Mouse (Mus musculus): Measurements from ENCODE around the gene Rft1. TPM values are rescaled to one million over a fixed set of nuclear protein-coding genes. Genes with fewer than 3 reads are reported as not detected.

The Rft1 gene
- polyA plus RNA-seq, 1 experiment from 2014 or later, result 14.0 TPM

DNA sequence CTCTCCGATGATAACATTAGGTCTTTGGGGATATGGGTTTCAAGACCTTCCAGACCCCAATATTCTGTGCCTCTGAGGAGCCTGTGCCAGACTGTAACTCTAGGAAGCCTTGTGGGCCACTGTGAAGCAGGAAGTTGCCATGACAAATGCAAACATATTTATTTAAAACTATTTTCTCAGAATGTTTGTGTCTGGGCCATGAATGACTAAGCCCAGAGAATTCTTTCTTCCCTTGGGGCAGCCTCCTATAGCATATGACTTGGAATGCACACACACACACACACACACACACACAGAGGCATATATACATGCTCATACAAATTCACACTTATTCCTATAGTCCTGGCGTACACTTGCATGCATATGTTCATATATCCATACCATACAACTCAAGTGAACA lies 10.1 kb upstream of the Rft1 start:
- Histone ChIP-seq H3K36me3 (ENCODE audit: insufficient read depth, low read length) (no peaks in the 10 kb centered on the region), H3K4me3 (replicated peaks; ENCODE audit: low read depth, low read length) (no peak overlapping the region), H3K27ac (no peak overlapping the region), H3K4me1 (replicated peaks; ENCODE audit: insufficient read depth, low read length) (0 out of 2 replicates have a peak, but pooled peaks cover 6% of the 10 kb centered on the region), H3K27me3 (ENCODE audit: insufficient read depth, low read length) (no peaks in the 10 kb centered on the region), H3K9ac (ENCODE audit: low read depth, low read length) (no peak overlapping the region), H3K4me2 (ENCODE audit: low read length) (no peak overlapping the region), H3K9me3 (replicated peaks; ENCODE audit: low read length) (no peaks in the 10 kb centered on the region)
- WGBS, result 91% methylated on average over 2 of the region's 2 CpGs
- ATAC-seq (replicated peaks; ENCODE audit: low FRiP score, low read depth) (no peak), DNase-seq (ENCODE audit: low spot score) (no peak)
- no peak for TF ChIP-seq CTCF (IDR thresholded peaks at IDR 0.05; ENCODE audit: low read depth)

DNA sequence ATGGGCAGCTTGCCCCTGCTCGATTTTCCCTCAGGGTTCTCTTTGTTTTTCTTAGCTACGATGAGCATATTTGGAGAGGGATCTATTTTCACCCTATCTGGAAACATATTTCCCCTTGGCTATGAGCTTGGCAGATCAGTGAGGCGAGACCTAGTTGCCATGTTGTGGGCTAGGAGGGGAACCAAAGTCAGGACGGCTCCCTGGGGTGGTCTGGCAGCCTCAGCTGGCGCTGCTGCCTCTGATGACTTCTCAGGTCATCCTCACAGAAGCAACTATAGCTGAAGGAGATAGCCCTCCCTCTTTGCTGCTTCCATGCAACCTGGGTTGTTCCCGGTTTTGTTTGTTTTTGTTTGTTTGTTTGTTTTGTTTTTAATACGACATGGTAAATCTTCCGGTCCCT lies 9.1 kb upstream of the Rft1 start:
- DNase-seq (ENCODE audit: low spot score), result no peak
- no peak for TF ChIP-seq CTCF (IDR thresholded peaks at IDR 0.05; ENCODE audit: low read depth)

DNA sequence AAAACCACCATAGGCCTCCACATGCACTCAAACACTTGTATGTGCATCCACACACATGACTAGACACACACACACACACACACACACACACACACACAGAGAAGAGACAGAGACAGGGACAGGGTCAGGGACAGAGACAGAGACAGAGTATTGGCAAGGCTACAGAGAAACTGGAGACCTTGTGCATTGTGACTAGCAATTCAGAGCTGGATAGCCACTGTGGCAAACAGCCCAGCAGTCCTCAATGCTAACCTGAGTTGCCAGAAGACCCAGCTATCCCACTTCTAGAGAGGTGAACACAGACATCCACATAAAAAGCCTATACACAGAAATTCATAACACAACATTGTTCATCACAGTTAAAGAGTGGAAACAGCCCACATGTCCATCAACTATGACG lies 7.7 kb upstream of the Rft1 start:
- H3K4me1 ChIP-seq (replicated peaks; ENCODE audit: insufficient read depth, low read length), result 0 out of 2 replicates have a peak, but pooled peaks cover 11% of the 10 kb centered on the region
- no peak for DNase-seq (ENCODE audit: low spot score)
- WGBS, result 65% methylated on average over 1 of the region's 1 CpGs

More for the DNA sequence above, 9.1 kb upstream of the Rft1 start:
- no peaks in the 10 kb centered on the region for H3K9me3 ChIP-seq (replicated peaks; ENCODE audit: low read length)
- no peaks in the 10 kb centered on the region for H3K36me3 ChIP-seq (ENCODE audit: insufficient read depth, low read length)
- no peak for ATAC-seq (replicated peaks; ENCODE audit: low FRiP score, low read depth)
- H3K4me3 ChIP-seq (replicated peaks; ENCODE audit: low read depth, low read length), result no peak overlapping the region
- WGBS, result 54% methylated on average over 8 of the region's 8 CpGs
- no peak overlapping the region for H3K4me2 ChIP-seq (ENCODE audit: low read length)
- 0 out of 2 replicates have a peak, but pooled peaks cover 7% of the 10 kb centered on the region for H3K4me1 ChIP-seq (replicated peaks; ENCODE audit: insufficient read depth, low read length)
- no peak overlapping the region for H3K9ac ChIP-seq (ENCODE audit: low read depth, low read length)
- no peaks in the 10 kb centered on the region for H3K27me3 ChIP-seq (ENCODE audit: insufficient read depth, low read length)
- H3K27ac ChIP-seq, result no peak overlapping the region

GRCm38 (mm10) chr14:30648478-30648877 lies 5.7 kb upstream of the Rft1 start:
- no peaks in the 10 kb centered on the region for H3K9me3 ChIP-seq (replicated peaks; ENCODE audit: low read length)
- H3K4me3 ChIP-seq (replicated peaks; ENCODE audit: low read depth, low read length), result no peak overlapping the region
- TF ChIP-seq CTCF (IDR thresholded peaks at IDR 0.05; ENCODE audit: low read depth), result no peak
- WGBS, result 57% methylated on average over 3 of the region's 3 CpGs
- H3K9ac ChIP-seq (ENCODE audit: low read depth, low read length), result no peak overlapping the region
- H3K27me3 ChIP-seq (ENCODE audit: insufficient read depth, low read length), result no peaks in the 10 kb centered on the region
- no peak overlapping the region for H3K27ac ChIP-seq
- no peak overlapping the region for H3K4me2 ChIP-seq (ENCODE audit: low read length)
- ATAC-seq (replicated peaks; ENCODE audit: low FRiP score, low read depth), result no peak
- H3K36me3 ChIP-seq (ENCODE audit: insufficient read depth, low read length), result no peaks in the 10 kb centered on the region
- 0 out of 2 replicates have a peak, but pooled peaks cover 11% of the 10 kb centered on the region for H3K4me1 ChIP-seq (replicated peaks; ENCODE audit: insufficient read depth, low read length)
- DNase-seq (ENCODE audit: low spot score), result no peak

More for the DNA sequence above, 7.7 kb upstream of the Rft1 start:
- Histone ChIP-seq H3K9me3 (replicated peaks; ENCODE audit: low read length) (no peaks in the 10 kb centered on the region), H3K36me3 (ENCODE audit: insufficient read depth, low read length) (no peaks in the 10 kb centered on the region), H3K4me2 (ENCODE audit: low read length) (no peak overlapping the region), H3K27ac (no peak overlapping the region), H3K4me3 (replicated peaks; ENCODE audit: low read depth, low read length) (no peak overlapping the region), H3K27me3 (ENCODE audit: insufficient read depth, low read length) (no peaks in the 10 kb centered on the region), H3K9ac (ENCODE audit: low read depth, low read length) (no peak overlapping the region)
- no peak for TF ChIP-seq CTCF (IDR thresholded peaks at IDR 0.05; ENCODE audit: low read depth)
- ATAC-seq (replicated peaks; ENCODE audit: low FRiP score, low read depth), result no peak

DNA sequence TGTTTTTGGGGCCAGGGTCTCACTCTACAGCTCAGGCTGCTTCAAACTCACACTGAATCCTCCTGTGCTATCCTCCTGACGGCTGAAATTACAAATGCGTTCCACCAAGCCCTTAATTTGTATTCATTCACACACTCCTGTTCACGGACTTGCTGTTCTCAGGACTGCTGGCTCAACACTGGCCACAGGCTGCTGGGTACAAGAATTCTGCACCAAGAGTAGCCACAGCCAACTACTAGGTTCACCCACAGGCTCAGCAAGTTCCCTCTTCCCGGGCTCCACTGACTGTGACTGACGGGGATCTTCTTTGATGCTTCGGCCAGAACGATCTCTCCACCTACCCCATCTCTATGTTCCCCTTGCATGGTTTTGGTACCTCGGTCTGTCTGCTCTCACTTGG lies 4.4 kb upstream of the Rft1 start:
- H3K36me3 ChIP-seq (ENCODE audit: insufficient read depth, low read length), result no peaks in the 10 kb centered on the region
- no peak overlapping the region for H3K4me3 ChIP-seq (replicated peaks; ENCODE audit: low read depth, low read length)
- H3K4me2 ChIP-seq (ENCODE audit: low read length), result no peak overlapping the region
- no peak for ATAC-seq (replicated peaks; ENCODE audit: low FRiP score, low read depth)
- no peak overlapping the region for H3K27ac ChIP-seq
- H3K4me1 ChIP-seq (replicated peaks; ENCODE audit: insufficient read depth, low read length), result 0 out of 2 replicates have a peak, but pooled peaks cover 11% of the 10 kb centered on the region
- H3K27me3 ChIP-seq (ENCODE audit: insufficient read depth, low read length), result no peaks in the 10 kb centered on the region
- no peak for TF ChIP-seq CTCF (IDR thresholded peaks at IDR 0.05; ENCODE audit: low read depth)
- no peak overlapping the region for H3K9ac ChIP-seq (ENCODE audit: low read depth, low read length)
- WGBS, result 72% methylated on average over 8 of the region's 8 CpGs
- no peaks in the 10 kb centered on the region for H3K9me3 ChIP-seq (replicated peaks; ENCODE audit: low read length)
- no peak for DNase-seq (ENCODE audit: low spot score)

DNA sequence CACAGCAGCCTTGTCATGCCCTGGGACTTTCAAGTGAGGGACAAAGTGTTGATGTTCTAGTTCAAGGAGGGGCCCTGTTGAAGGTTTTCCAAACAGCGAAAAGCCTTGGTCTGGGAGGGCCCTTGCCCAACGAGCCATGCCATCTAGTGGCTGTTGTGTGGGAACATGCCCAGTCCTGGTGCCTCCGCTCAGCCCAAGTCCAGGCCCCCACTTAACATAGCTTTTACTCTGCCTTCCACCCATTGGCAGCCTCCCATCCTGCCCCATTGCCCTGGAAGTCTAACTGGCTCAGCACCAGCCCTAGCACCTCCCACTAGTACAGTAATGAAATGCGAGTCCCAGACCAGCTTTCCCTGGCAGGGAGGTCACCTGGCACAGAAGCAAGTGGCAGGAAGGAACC lies 3.2 kb upstream of the Rft1 start:
- H3K36me3 ChIP-seq (ENCODE audit: insufficient read depth, low read length), result no peaks in the 10 kb centered on the region
- no peak overlapping the region for H3K9ac ChIP-seq (ENCODE audit: low read depth, low read length)
- H3K27me3 ChIP-seq (ENCODE audit: insufficient read depth, low read length), result no peaks in the 10 kb centered on the region
- no peak overlapping the region for H3K4me3 ChIP-seq (replicated peaks; ENCODE audit: low read depth, low read length)
- TF ChIP-seq CTCF (IDR thresholded peaks at IDR 0.05; ENCODE audit: low read depth), result peak; percentile 83
- WGBS, result 10% methylated on average over 4 of the region's 4 CpGs
- H3K27ac ChIP-seq, result peak overlapping the region; percentile 67; the same call in 1 of the 2 replicates
- DNase-seq (ENCODE audit: low spot score), result peak; percentile 94
- peak; percentile 96 for ATAC-seq (replicated peaks; ENCODE audit: low FRiP score, low read depth)
- H3K4me1 ChIP-seq (replicated peaks; ENCODE audit: insufficient read depth, low read length), result 0 out of 2 replicates have a peak, but pooled peaks cover 11% of the 10 kb centered on the region
- H3K4me2 ChIP-seq (ENCODE audit: low read length), result no peak overlapping the region
- no peaks in the 10 kb centered on the region for H3K9me3 ChIP-seq (replicated peaks; ENCODE audit: low read length)

All from kidney, postnatal 0 days (tissue).